Mouse (Mus musculus) hindbrain, embryonic 14.5 days (tissue): ENCODE data around the gene Rplp2. TPM values are rescaled to one million over a fixed set of nuclear protein-coding genes. Genes with fewer than 3 reads are reported as not detected.

Experiments used
- ATAC-seq: fragments of 200-750 bp; cut with Nextera tagmentation; 2 replicates; pipeline ENCODE4 v1.8.0; 2017; ENCODE audit warnings: moderate number of reproducible peaks, mild to moderate bottlenecking, moderate TSS enrichment, moderate library complexity; ENCODE audit not compliant: low FRiP score
- DNase-seq: peaks from one replicate; pipeline ENCODE4 v3.0.0-alpha.2; 2015; ENCODE audit warnings: low spot score
- H3K27ac ChIP-seq: fragments of 300-500 bp; sonication (generic); 2 replicates; pipeline ENCODE4 v1.5.1; 2014; ENCODE audit warnings: mild to moderate bottlenecking, moderate library complexity
- H3K27me3 ChIP-seq: fragments of 300-500 bp; sonication (generic); 2 replicates; pipeline ENCODE4 v1.6.1; 2014; ENCODE audit warnings: mild to moderate bottlenecking, low read length, mixed read lengths; ENCODE audit not compliant: control insufficient read depth, insufficient read depth
- H3K36me3 ChIP-seq: fragments of 300-500 bp; sonication (generic); replicated peaks from 2 replicates; pipeline ENCODE4 v1.6.1; 2014; ENCODE audit not compliant: control insufficient read depth, insufficient read depth
- H3K4me1 ChIP-seq: fragments of 300-500 bp; sonication (generic); replicated peaks from 2 replicates; pipeline ENCODE4 v1.6.1; 2014; ENCODE audit warnings: antibody characterized with exemption, low read length, mixed read lengths; ENCODE audit not compliant: control insufficient read depth, insufficient read depth
- H3K4me2 ChIP-seq: fragments of 300-500 bp; sonication (generic); replicated peaks from 2 replicates; pipeline ENCODE4 v1.6.1; 2014; ENCODE audit warnings: mild to moderate bottlenecking, moderate library complexity
- H3K4me3 ChIP-seq: fragments of 300-500 bp; sonication (generic); replicated peaks from 2 replicates; pipeline ENCODE4 v1.5.1; 2014; ENCODE audit warnings: mild to moderate bottlenecking, low read length
- H3K9ac ChIP-seq: fragments of 300-500 bp; sonication (generic); 2 replicates; pipeline ENCODE4 v1.6.1; 2014
- H3K9me3 ChIP-seq: fragments of 300-500 bp; sonication (generic); 2 replicates; pipeline ENCODE4 v1.6.1; 2016; ENCODE audit warnings: low read length; ENCODE audit not compliant: control insufficient read depth
- WGBS: fragments of 180-500 bp; shearing (Covaris S2); extraction: QIAGEN DNeasy Blood & Tissue Kit; methylation state at CpG from one replicate; pipeline ENCODE4 v1.1.7; 2014; 5-methylcytosine and 5-hydroxymethylcytosine counted together
- polyA plus RNA-seq: library from polyadenylated mRNA; unstranded; fragments of >200 nt; fragmentation: Nextera tagmentation; extraction: Ambion mirVana; gene quantifications from 2 replicates; pipeline ENCODE4 v1.2.1, GENCODE M21; 2014

Rplp2 gene
- polyA plus RNA-seq, 1 experiment from 2014 or later: 782 TPM

GRCm38 (mm10) chr7:141463824-141464602, 16.8 kb downstream of the Rplp2 start:
- peaks cover 75% of the 10 kb centered on the region for H3K27me3 ChIP-seq
- H3K9ac ChIP-seq: no peak overlapping the region
- DNase-seq (no peak), ATAC-seq (no peak)
- H3K9me3 ChIP-seq: no peaks in the 10 kb centered on the region
- H3K27ac ChIP-seq: no peak overlapping the region
- H3K4me1 ChIP-seq: peaks cover 18% of the 10 kb centered on the region
- peaks cover 10% of the 10 kb centered on the region for H3K36me3 ChIP-seq
- H3K4me2 ChIP-seq: peak overlapping the region; percentile 36; the same call in 1 of the 2 replicates
- no peak overlapping the region for H3K4me3 ChIP-seq
- WGBS: 16% methylated on average over 12 of the region's 12 CpGs

GRCm38 (mm10) chr7:141464603-141465201, 17.5 kb downstream of the Rplp2 start:
- no peak for DNase-seq
- Histone ChIP-seq H3K4me3 (peak overlapping the region; percentile 12), H3K27ac (no peak overlapping the region), H3K9ac (no peak overlapping the region; the same call in 1 of the 2 replicates), H3K4me1 (peaks cover 25% of the 10 kb centered on the region), H3K27me3 (peaks cover 72% of the 10 kb centered on the region), H3K4me2 (peak overlapping the region; percentile 36), H3K36me3 (peaks cover 3% of the 10 kb centered on the region), H3K9me3 (no peaks in the 10 kb centered on the region)
- no peak for ATAC-seq
- 4% methylated on average over 38 of the region's 38 CpGs for WGBS

- Histone ChIP-seq H3K36me3 (peaks cover 8% of the 10 kb centered on the region), H3K4me1 (peaks cover 30% of the 10 kb centered on the region), H3K4me2 (no peak overlapping the region), H3K27me3 (peaks cover 65% of the 10 kb centered on the region), H3K4me3 (0 out of 2 replicates have a peak overlapping the region, but pooled peaks have one; percentile 12), H3K9ac (no peak overlapping the region; the same call in 1 of the 2 replicates), H3K9me3 (no peaks in the 10 kb centered on the region), H3K27ac (no peak overlapping the region)
- ATAC-seq: no peak
- no peak for DNase-seq
- 47% methylated on average over 7 of the region's 10 CpGs for WGBS
Measured at GRCm38 (mm10) chr7:141465388-141466044, 18.3 kb downstream of the Rplp2 start.

GRCm38 (mm10) chr7:141466045-141466394, 18.9 kb downstream of the Rplp2 start:
- Histone ChIP-seq H3K4me2 (no peak overlapping the region), H3K4me1 (peaks cover 30% of the 10 kb centered on the region), H3K36me3 (peaks cover 13% of the 10 kb centered on the region), H3K9me3 (no peaks in the 10 kb centered on the region), H3K4me3 (no peak overlapping the region), H3K27ac (no peak overlapping the region), H3K27me3 (peaks cover 60% of the 10 kb centered on the region), H3K9ac (no peak overlapping the region)
- no peak for DNase-seq
- 87% methylated on average over 7 of the region's 7 CpGs for WGBS
- ATAC-seq: no peak

- Histone ChIP-seq H3K27ac (no peak overlapping the region), H3K4me2 (peak overlapping the region; percentile 71), H3K9ac (peak overlapping the region; percentile 74; the same call in 1 of the 2 replicates), H3K9me3 (no peaks in the 10 kb centered on the region), H3K4me1 (peaks cover 30% of the 10 kb centered on the region), H3K4me3 (peak overlapping the region; percentile 35), H3K36me3 (peaks cover 20% of the 10 kb centered on the region), H3K27me3 (peaks cover 53% of the 10 kb centered on the region)
- DNase-seq (no peak), ATAC-seq (no peak)
- 59% methylated on average over 10 of the region's 10 CpGs for WGBS
Measured at GRCm38 (mm10) chr7:141466607-141467148, 19.5 kb downstream of the Rplp2 start.

- peak; percentile 62 for ATAC-seq
- H3K4me1 ChIP-seq: peaks cover 30% of the 10 kb centered on the region
- DNase-seq: peak; percentile 63
- WGBS: under 1% methylated on average over 52 of the region's 52 CpGs
- H3K9ac ChIP-seq: peak within 1 kb of the TSS; percentile 74
- H3K4me2 ChIP-seq: peak within 1 kb of the TSS; percentile 71
- peaks cover 26% of the 10 kb centered on the region for H3K36me3 ChIP-seq
- no peaks in the 10 kb centered on the region for H3K9me3 ChIP-seq
- H3K4me3 ChIP-seq: peak within 1 kb of the TSS; percentile 35
- H3K27me3 ChIP-seq: peaks cover 46% of the 10 kb centered on the region
- H3K27ac ChIP-seq: peak within 1 kb of the TSS; percentile 89
Measured at GRCm38 (mm10) chr7:141467230-141468030, 20.3 kb downstream of the Rplp2 start, which contains the start of gene Cd151. Gene Cd151, plus strand, starts transcription at chr7:141467392.

GRCm38 (mm10) chr7:141468164-141468521, 21.0 kb downstream of the Rplp2 start:
- peaks cover 38% of the 10 kb centered on the region for H3K27me3 ChIP-seq
- H3K9me3 ChIP-seq: no peaks in the 10 kb centered on the region
- H3K36me3 ChIP-seq: peaks cover 31% of the 10 kb centered on the region
- no peak for DNase-seq
- H3K27ac ChIP-seq: peak overlapping the region; percentile 89
- WGBS: 6% methylated on average over 5 of the region's 5 CpGs
- H3K4me1 ChIP-seq: peaks cover 30% of the 10 kb centered on the region
- H3K4me2 ChIP-seq: peak overlapping the region; percentile 71
- H3K4me3 ChIP-seq: peak overlapping the region; percentile 35
- ATAC-seq: no peak
- peak overlapping the region; percentile 74 for H3K9ac ChIP-seq

- H3K9ac ChIP-seq: peak overlapping the region; percentile 74
- WGBS: 16% methylated on average over 8 of the region's 8 CpGs
Measured at GRCm38 (mm10) chr7:141468522-141469211, 21.5 kb downstream of the Rplp2 start.

More at GRCm38 (mm10) chr7:141468522-141469211, 21.5 kb downstream of the Rplp2 start:
- peak overlapping the region; percentile 71 for H3K4me2 ChIP-seq
- peak overlapping the region; percentile 35 for H3K4me3 ChIP-seq
- H3K36me3 ChIP-seq: peaks cover 31% of the 10 kb centered on the region
- ATAC-seq (peak; percentile 83), DNase-seq (peak; percentile 69)
- peaks cover 33% of the 10 kb centered on the region for H3K4me1 ChIP-seq
- H3K27ac ChIP-seq: peak overlapping the region; percentile 89
- H3K9me3 ChIP-seq: no peaks in the 10 kb centered on the region
- peaks cover 33% of the 10 kb centered on the region for H3K27me3 ChIP-seq
